Mouse (Mus musculus) stomach, embryonic 14.5 days (tissue): ENCODE results near the gene Igf1. TPM values are rescaled to one million over a fixed set of nuclear protein-coding genes. Genes with fewer than 3 reads are reported as not detected.

Source experiments
- ATAC-seq: fragments of 200-750 bp; cut with Nextera tagmentation; 2 replicates; pipeline ENCODE4 v1.8.0; 2017; ENCODE audit warnings: low read depth, moderate TSS enrichment; ENCODE audit not compliant: insufficient number of reproducible peaks, insufficient read depth, low FRiP score
- H3K27ac ChIP-seq: fragments of 300-500 bp; sonication (generic); 2 replicates; pipeline ENCODE4 v1.5.1; 2014; ENCODE audit warnings: mild to moderate bottlenecking, low read length, moderate library complexity, mixed read lengths
- H3K27me3 ChIP-seq: fragments of 300-500 bp; sonication (generic); 2 replicates; pipeline ENCODE4 v1.6.1; 2014; ENCODE audit warnings: low read length, control low read depth, mixed read lengths; ENCODE audit not compliant: control insufficient read depth, insufficient read depth
- H3K36me3 ChIP-seq: fragments of 300-500 bp; sonication (generic); 2 replicates; pipeline ENCODE4 v1.6.1; 2014; ENCODE audit warnings: mild to moderate bottlenecking, control low read depth, low read length, moderate library complexity, mixed read lengths; ENCODE audit not compliant: control insufficient read depth, insufficient read depth
- H3K4me1 ChIP-seq: fragments of 300-500 bp; sonication (generic); 2 replicates; pipeline ENCODE4 v1.6.1; 2014; ENCODE audit warnings: low read length, control low read depth, mixed read lengths; ENCODE audit not compliant: control insufficient read depth, insufficient read depth
- H3K4me2 ChIP-seq: fragments of 300-500 bp; sonication (generic); replicated peaks from 2 replicates; pipeline ENCODE4 v1.6.1; 2014; ENCODE audit warnings: low read depth, low read length, control low read depth
- H3K4me3 ChIP-seq: fragments of 300-500 bp; sonication (generic); 2 replicates; pipeline ENCODE4 v1.5.1; 2014; ENCODE audit warnings: low read depth, low read length, control low read depth
- H3K9ac ChIP-seq: fragments of 300-500 bp; sonication (generic); replicated peaks from 2 replicates; pipeline ENCODE4 v1.6.1; 2014; ENCODE audit warnings: low read depth, mild to moderate bottlenecking, control low read depth, low read length, moderate library complexity, mixed read lengths
- H3K9me3 ChIP-seq: fragments of 300-500 bp; sonication (generic); 2 replicates; pipeline ENCODE4 v1.6.1; 2016; ENCODE audit warnings: low read depth, low read length, control low read depth; ENCODE audit not compliant: control insufficient read depth
- WGBS: fragments of 180-500 bp; shearing (Covaris S2); extraction: QIAGEN DNeasy Blood & Tissue Kit; methylation state at CpG from one replicate; pipeline ENCODE4 v1.1.7; 2014; 5-methylcytosine and 5-hydroxymethylcytosine counted together
- polyA plus RNA-seq: library from polyadenylated mRNA; unstranded; fragments of >200 nt; fragmentation: Nextera tagmentation; extraction: Ambion mirVana; gene quantifications from 2 replicates; pipeline ENCODE4 v1.2.1, GENCODE M21; 2014

The Igf1 gene
- polyA plus RNA-seq, 1 experiment from 2014 or later = 167 TPM

DNA sequence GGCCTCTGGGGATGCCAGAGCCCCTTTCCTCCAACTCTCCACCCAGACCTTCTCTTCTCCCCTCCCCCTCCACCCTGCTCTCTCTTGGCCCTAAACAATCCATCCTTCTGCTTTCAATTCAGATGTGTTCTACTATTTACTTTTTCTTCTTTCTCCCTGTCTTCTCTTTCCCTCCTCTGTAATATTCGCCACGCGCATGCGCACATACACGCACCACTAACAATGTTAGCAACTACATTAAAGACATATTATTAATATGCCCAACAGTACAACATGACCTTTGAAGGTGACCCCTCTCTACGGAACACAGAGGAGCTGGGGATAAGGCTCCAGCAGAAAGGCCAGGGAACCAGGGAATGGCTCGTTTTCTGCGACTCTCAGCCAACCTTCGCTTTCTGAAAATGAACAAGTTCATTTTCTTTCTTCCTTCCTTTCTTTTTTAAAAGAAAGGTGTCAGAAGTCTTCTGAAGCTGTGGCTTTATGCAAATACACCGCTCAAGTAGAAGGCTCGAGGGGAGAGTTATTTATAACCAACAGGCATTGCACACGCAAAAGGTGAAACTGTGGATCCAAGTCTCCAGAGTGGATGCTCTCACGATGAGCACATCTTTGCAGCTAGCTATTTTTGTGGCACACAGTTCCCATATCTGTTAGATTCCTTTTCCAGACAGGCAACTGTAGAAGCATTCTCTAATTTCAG is 2.5 kb upstream of the Igf1 start:
- peaks cover 21% of the 10 kb centered on the region for H3K4me1 ChIP-seq
- H3K9ac ChIP-seq = no peak overlapping the region
- no peak overlapping the region for H3K27ac ChIP-seq
- no peak overlapping the region for H3K4me2 ChIP-seq
- no peak overlapping the region for H3K4me3 ChIP-seq
- no peak for ATAC-seq
- H3K27me3 ChIP-seq = no peaks in the 10 kb centered on the region
- 75% methylated on average over 13 of the region's 13 CpGs for WGBS
- H3K9me3 ChIP-seq = no peaks in the 10 kb centered on the region
- no peaks in the 10 kb centered on the region for H3K36me3 ChIP-seq

- Histone ChIP-seq H3K27ac (peak overlapping the region; percentile 68; the same call in 1 of the 2 replicates), H3K27me3 (no peaks in the 10 kb centered on the region), H3K36me3 (no peaks in the 10 kb centered on the region), H3K4me2 (0 out of 2 replicates have a peak overlapping the region, but pooled peaks have one; percentile 2), H3K9ac (no peak overlapping the region), H3K9me3 (peaks cover 7% of the 10 kb centered on the region; the same call in 1 of the 2 replicates), H3K4me3 (no peak overlapping the region), H3K4me1 (peaks cover 21% of the 10 kb centered on the region)
- 0 out of 2 replicates have a peak, but pooled peaks have one; percentile 16 for ATAC-seq
- WGBS = 32% methylated on average over 8 of the region's 8 CpGs
Measured at GRCm38 (mm10) chr10:87857215-87857955, 680 bp upstream of the Igf1 start.

DNA sequence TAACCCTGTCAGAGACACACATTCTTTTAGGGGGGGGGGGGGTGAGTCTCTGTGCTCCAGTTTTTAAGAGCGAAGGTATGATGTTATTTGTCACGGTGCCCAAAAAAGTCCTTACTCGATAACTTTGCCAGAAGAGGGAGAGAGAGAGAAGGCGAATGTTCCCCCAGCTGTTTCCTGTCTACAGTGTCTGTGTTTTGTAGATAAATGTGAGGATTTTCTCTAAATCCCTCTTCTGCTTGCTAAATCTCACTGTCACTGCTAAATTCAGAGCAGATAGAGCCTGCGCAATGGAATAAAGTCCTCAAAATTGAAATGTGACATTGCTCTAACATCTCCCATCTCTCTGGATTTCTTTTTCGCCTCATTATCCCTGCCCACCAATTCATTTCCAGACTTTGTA is 874 bp downstream of the Igf1 start:
- peak overlapping the region; percentile 2 for H3K4me2 ChIP-seq
- peaks cover 7% of the 10 kb centered on the region; the same call in 1 of the 2 replicates for H3K9me3 ChIP-seq
- peak overlapping the region; percentile 65 for H3K4me3 ChIP-seq
- 0 out of 2 replicates have a peak overlapping the region, but pooled peaks have one; percentile 80 for H3K9ac ChIP-seq
- peak overlapping the region; percentile 98 for H3K27ac ChIP-seq
- H3K36me3 ChIP-seq = no peaks in the 10 kb centered on the region
- peak; percentile 39; the same call in 1 of the 2 replicates for ATAC-seq
- H3K4me1 ChIP-seq = peaks cover 21% of the 10 kb centered on the region
- WGBS = 9% methylated on average over 6 of the region's 6 CpGs
- no peaks in the 10 kb centered on the region for H3K27me3 ChIP-seq

DNA sequence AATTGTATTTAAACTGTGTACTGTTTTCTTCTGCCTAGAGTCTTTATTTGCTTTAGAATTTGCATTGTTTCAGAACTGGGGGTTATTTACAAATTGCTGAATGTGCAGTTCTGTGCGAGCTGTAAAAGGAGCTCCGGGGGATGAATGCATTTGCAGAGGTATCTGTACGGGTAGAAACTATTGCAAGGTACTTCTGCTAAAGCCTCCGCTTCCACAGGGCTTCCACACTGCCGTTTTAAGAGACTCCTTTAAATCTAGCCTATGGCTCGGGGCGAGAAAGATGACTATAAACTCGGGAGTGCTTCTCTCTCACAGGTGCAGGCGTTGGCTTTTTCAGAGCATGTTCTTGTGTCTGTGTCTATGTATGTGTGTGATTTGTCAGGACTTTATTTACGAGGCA is 1.4 kb downstream of the Igf1 start:
- Histone ChIP-seq H3K9me3 (peaks cover 7% of the 10 kb centered on the region; the same call in 1 of the 2 replicates), H3K27me3 (no peaks in the 10 kb centered on the region), H3K9ac (peak overlapping the region; percentile 80), H3K36me3 (no peaks in the 10 kb centered on the region), H3K4me1 (peaks cover 21% of the 10 kb centered on the region), H3K4me2 (peak overlapping the region; percentile 66), H3K4me3 (peak overlapping the region; percentile 65), H3K27ac (peak overlapping the region; percentile 98)
- ATAC-seq = no peak
- WGBS = 3% methylated on average over 10 of the region's 10 CpGs

DNA sequence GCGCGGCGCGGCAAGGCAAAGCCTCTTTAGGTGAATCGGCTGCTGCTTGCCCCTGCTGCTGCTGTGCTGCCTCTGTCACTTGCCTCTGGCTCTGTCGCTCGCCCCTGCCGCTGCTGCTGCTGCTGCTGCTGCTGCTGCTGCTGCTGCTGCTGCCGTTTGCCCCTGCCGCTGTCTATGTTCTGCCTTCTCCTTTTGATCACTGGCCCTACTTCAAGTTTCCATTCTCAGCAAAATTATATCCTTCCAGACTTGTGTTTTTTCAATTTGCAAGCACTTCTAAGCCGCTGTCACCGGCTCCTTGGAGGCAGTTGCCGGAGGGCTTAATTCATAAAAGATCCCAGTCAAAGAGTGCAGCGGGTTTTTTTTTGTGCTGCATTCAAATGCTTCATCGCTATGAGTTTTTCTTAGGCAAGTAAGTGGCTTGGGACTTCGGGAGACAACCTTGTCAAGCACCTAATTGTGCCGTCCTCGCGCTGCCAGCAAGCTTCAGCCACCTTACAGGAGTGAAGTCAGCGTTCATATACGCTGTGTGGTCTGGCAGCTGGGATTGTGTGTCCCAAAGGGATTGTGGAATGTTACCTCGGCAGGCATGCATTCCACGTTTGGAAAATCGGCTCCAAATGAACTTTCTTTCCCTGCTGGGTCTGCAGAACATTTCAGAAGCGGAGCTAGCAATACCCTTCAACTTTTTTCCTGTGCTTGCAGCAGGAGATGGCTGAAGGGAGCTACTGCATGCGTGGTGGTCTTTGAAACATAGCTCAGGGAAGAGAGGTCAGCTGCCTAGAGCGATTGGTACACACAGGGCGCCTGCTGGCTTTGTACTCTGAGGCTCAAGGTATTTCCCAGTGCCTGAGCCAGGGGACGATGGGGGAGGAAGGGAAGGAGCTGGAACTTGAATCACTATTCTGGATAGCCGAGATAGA is 2.4 kb downstream of the Igf1 start:
- Histone ChIP-seq H3K9ac (peak overlapping the region; percentile 80), H3K27me3 (no peaks in the 10 kb centered on the region), H3K4me1 (peaks cover 18% of the 10 kb centered on the region), H3K9me3 (peaks cover 7% of the 10 kb centered on the region; the same call in 1 of the 2 replicates), H3K36me3 (no peaks in the 10 kb centered on the region), H3K4me2 (peak overlapping the region; percentile 66), H3K4me3 (peak overlapping the region; percentile 65), H3K27ac (peak overlapping the region; percentile 98)
- WGBS = 2% methylated on average over 30 of the region's 30 CpGs
- ATAC-seq = no peak

GRCm38 (mm10) chr10:87861104-87861455 is 3.0 kb downstream of the Igf1 start:
- Histone ChIP-seq H3K36me3 (no peaks in the 10 kb centered on the region), H3K27me3 (no peaks in the 10 kb centered on the region), H3K4me3 (peak overlapping the region; percentile 65), H3K4me2 (peak overlapping the region; percentile 66), H3K9me3 (peaks cover 7% of the 10 kb centered on the region; the same call in 1 of the 2 replicates), H3K9ac (peak overlapping the region; percentile 80), H3K4me1 (peaks cover 17% of the 10 kb centered on the region), H3K27ac (peak overlapping the region; percentile 98)
- WGBS = 59% methylated on average over 6 of the region's 6 CpGs
- no peak for ATAC-seq

DNA sequence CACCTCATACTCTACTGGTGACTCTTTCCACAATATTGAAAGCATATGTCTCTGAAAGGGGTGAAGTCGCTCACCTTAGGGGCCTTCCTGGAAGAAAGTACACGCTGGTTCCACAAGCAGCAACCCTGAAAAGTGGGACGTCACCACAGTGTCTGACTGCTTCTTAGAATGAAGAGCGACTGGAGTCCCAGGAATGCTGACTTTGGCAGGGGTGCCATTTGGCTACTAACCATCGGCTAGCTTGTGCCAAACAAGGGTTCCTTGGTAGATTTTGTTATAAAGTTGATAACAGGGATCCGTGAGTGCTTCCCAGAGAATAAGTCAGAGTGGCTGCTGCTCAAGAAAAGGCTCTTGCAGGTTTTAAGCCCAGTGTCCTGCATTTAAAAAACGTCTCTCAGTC is 4.8 kb downstream of the Igf1 start:
- Histone ChIP-seq H3K4me2 (peak overlapping the region; percentile 66; the same call in 1 of the 2 replicates), H3K9me3 (peaks cover 7% of the 10 kb centered on the region; the same call in 1 of the 2 replicates)

GRCm38 (mm10) chr10:87863326-87863725 is 5.3 kb downstream of the Igf1 start:
- H3K4me2 ChIP-seq = 0 out of 2 replicates have a peak overlapping the region, but pooled peaks have one; percentile 66
- H3K4me1 ChIP-seq = peaks cover 17% of the 10 kb centered on the region
- H3K27ac ChIP-seq = no peak overlapping the region
- H3K27me3 ChIP-seq = no peaks in the 10 kb centered on the region
- H3K36me3 ChIP-seq = no peaks in the 10 kb centered on the region; the same call in 1 of the 2 replicates
- ATAC-seq = no peak
- no peak overlapping the region for H3K9ac ChIP-seq
- 64% methylated on average over 4 of the region's 4 CpGs for WGBS
- peaks cover 7% of the 10 kb centered on the region; the same call in 1 of the 2 replicates for H3K9me3 ChIP-seq
- H3K4me3 ChIP-seq = no peak overlapping the region

More for the DNA sequence above, 4.8 kb downstream of the Igf1 start:
- no peak overlapping the region for H3K4me3 ChIP-seq
- no peak overlapping the region for H3K9ac ChIP-seq
- no peaks in the 10 kb centered on the region; the same call in 1 of the 2 replicates for H3K36me3 ChIP-seq
- WGBS = 66% methylated on average over 7 of the region's 7 CpGs
- no peaks in the 10 kb centered on the region for H3K27me3 ChIP-seq
- no peak overlapping the region for H3K27ac ChIP-seq
- no peak for ATAC-seq
- peaks cover 21% of the 10 kb centered on the region for H3K4me1 ChIP-seq
